Mouse (Mus musculus): ENCODE results near the gene Hcst. TPM values are rescaled to one million over a fixed set of nuclear protein-coding genes. Genes with fewer than 3 reads are reported as not detected.

Hcst gene
- total and polyA plus RNA-seq, 3 experiments, result 11.8 to 11.9 (median 11.8) TPM

DNA sequence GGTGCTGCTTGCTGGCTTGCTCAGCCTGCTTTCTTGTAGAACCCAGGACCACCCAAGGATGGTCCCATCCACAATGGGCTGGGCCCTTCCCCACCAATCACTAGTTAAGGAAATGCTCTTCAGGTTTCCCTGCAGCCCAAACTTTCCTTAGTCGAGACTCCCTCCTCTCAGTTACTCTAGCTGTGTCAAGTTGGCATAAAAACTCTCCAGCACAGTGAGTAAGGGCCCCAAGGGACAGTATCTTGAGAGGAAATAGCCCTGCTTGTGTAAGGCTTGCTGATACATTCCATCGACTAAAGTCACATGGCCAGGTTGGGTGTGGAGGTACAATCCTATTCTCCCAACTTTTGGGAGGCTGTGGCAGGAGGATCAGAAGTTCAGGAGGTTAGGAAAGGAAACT lies 10.5 kb upstream of the Hcst start:
- Histone ChIP-seq H3K4me2 (ENCODE audit: insufficient read depth, low read depth, poor library complexity, severe bottlenecking) (no peak overlapping the region), H3K27ac (ENCODE audit: insufficient read depth, low read depth) (peak overlapping the region; percentile 33), H3K27me3 (replicated peaks) (peaks cover 12% of the 10 kb centered on the region), H3K79me2 (replicated peaks; ENCODE audit: control insufficient read depth, extremely low read depth, insufficient read depth, poor library complexity, severe bottlenecking) (no peaks in the 10 kb centered on the region), H3K9ac (ENCODE audit: insufficient read depth, low read depth) (no peak overlapping the region), H3K4me1 (ENCODE audit: control insufficient read depth in 1 of 2, insufficient read depth in 2 of 2) (peaks cover 10 to 59% of the 10 kb centered on the region in 2 experiments), H3K4me3 (replicated peaks in 1 of 3; ENCODE audit: low read depth in 2 of 3, low read length in 2 of 3, poor library complexity in 1 of 3) (no peak overlapping the region), H3K36me3 (replicated peaks in 1 of 2; ENCODE audit: control insufficient read depth in 1 of 2, insufficient read depth in 1 of 2, low read length in 1 of 2) (peaks cover 32 to 41% of the 10 kb centered on the region in 2 experiments), H3K9me3 (replicated peaks; ENCODE audit: low read length) (no peaks in the 10 kb centered on the region)
- TF ChIP-seq SIN3A (IDR thresholded peaks at IDR 0.05; ENCODE audit: low read length) (no peak), CHD1 (IDR thresholded peaks at IDR 0.05; ENCODE audit: low read depth, low read length) (no peak), ZC3H11A (IDR thresholded peaks at IDR 0.05; ENCODE audit: low read depth, low read length) (no peak), ELF1 (IDR thresholded peaks at IDR 0.05; ENCODE audit: low read depth, low read length) (no peak), USF2 (conservative IDR thresholded peaks at IDR 0.05; ENCODE audit: low read depth, low read length) (no peak), IRF4 (IDR thresholded peaks at IDR 0.05; ENCODE audit: low read depth, low read length) (no peak), GABPA (IDR thresholded peaks at IDR 0.05; ENCODE audit: insufficient replicate concordance, low read depth, low read length) (no peak), BHLHE40 (IDR thresholded peaks at IDR 0.05; ENCODE audit: low read depth, low read length) (0 out of 2 replicates have a peak, but pooled peaks have one; percentile 6), NELFE (IDR thresholded peaks at IDR 0.05; ENCODE audit: low read depth, low read length) (no peak), MAX (IDR thresholded peaks at IDR 0.05; ENCODE audit: low read length) (0 out of 2 replicates have a peak, but pooled peaks have one; percentile 32), HCFC1 (IDR thresholded peaks at IDR 0.05; ENCODE audit: low read depth, low read length) (no peak), EP300 (IDR thresholded peaks at IDR 0.05; ENCODE audit: low read length) (0 out of 2 replicates have a peak, but pooled peaks have one; percentile 17)
- dilution Hi-C loops (cut with MboI; ENCODE audit: extremely low pct_ligation_motif_present, extremely low pct_unique_long_range_greater_than_20kb, low sequenced_read_pairs) (no loop called here), in situ Hi-C loops (cut with MboI; ENCODE audit: low pct_ligation_motif_present, low pct_unique_long_range_greater_than_20kb, low sequenced_read_pairs) (no loop called here)
- DNase-seq (ENCODE audit: extremely low read depth), result no peak

DNA sequence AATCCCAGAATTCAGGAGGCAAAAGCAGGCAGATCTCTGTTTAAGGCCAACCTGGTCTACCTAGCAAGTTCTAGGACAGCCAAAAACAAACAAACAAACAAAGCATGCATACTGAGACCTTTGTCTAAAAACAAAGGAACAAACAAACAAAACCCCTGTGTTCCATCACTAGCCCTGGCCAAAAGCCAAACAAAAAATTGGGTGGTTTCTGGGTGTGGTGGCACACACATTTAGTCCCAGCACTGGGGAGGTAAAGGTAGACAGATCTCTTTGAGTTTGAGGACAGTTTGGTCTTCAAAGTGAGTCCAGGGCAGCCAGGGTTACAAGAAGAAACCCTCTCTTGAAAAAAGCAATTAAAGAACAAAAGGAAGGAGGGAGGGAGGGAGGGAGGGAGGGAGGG lies 9.7 kb upstream of the Hcst start:
- in situ Hi-C loops (cut with MboI; ENCODE audit: low pct_ligation_motif_present, low pct_unique_long_range_greater_than_20kb, low sequenced_read_pairs), result loop anchor here (5.0 kb wide), 1 partner anchor 37 kb away; no protein-coding TSS in a partner anchor
- TF ChIP-seq HCFC1 (IDR thresholded peaks at IDR 0.05; ENCODE audit: low read depth, low read length), result no peak
- peak; percentile 65; the same call in 1 of the 2 replicates for TF ChIP-seq ZMIZ1 (IDR thresholded peaks at IDR 0.05; ENCODE audit: low read depth, low read length)
- TF ChIP-seq SMC3 (IDR thresholded peaks at IDR 0.05; ENCODE audit: low read depth, low read length), result no peak
- no peak for TF ChIP-seq IRF4 (IDR thresholded peaks at IDR 0.05; ENCODE audit: low read depth, low read length)
- TF ChIP-seq MAFK (IDR thresholded peaks at IDR 0.05; ENCODE audit: insufficient replicate concordance, low read length), result no peak
- Histone ChIP-seq H3K27me3 (replicated peaks) (peaks cover 5% of the 10 kb centered on the region), H3K79me2 (replicated peaks; ENCODE audit: control insufficient read depth, extremely low read depth, insufficient read depth, poor library complexity, severe bottlenecking) (0 out of 2 replicates have a peak, but pooled peaks cover 4% of the 10 kb centered on the region), H3K4me2 (ENCODE audit: insufficient read depth, low read depth, poor library complexity, severe bottlenecking) (no peak overlapping the region), H3K4me3 (replicated peaks in 1 of 3; ENCODE audit: low read depth in 2 of 3, low read length in 2 of 3, poor library complexity in 1 of 3) (no peak overlapping the region), H3K9ac (ENCODE audit: insufficient read depth, low read depth) (no peak overlapping the region), H3K4me1 (ENCODE audit: control insufficient read depth in 1 of 2, insufficient read depth in 2 of 2) (peaks cover 10 to 68% of the 10 kb centered on the region in 2 experiments), H3K9me3 (replicated peaks; ENCODE audit: low read length) (no peaks in the 10 kb centered on the region), H3K27ac (ENCODE audit: insufficient read depth, low read depth) (no peak overlapping the region), H3K36me3 (replicated peaks in 1 of 2; ENCODE audit: control insufficient read depth in 1 of 2, insufficient read depth in 1 of 2, low read length in 1 of 2) (peaks cover 40 to 49% of the 10 kb centered on the region in 2 experiments)
- DNase-seq (ENCODE audit: extremely low read depth), result no peak
- dilution Hi-C loops (cut with MboI; ENCODE audit: extremely low pct_ligation_motif_present, extremely low pct_unique_long_range_greater_than_20kb, low sequenced_read_pairs), result no loop called here
